Mouse (Mus musculus) forebrain, postnatal 0 days (tissue): ENCODE data around the gene Fam83f. TPM values are rescaled to one million over a fixed set of nuclear protein-coding genes. Genes with fewer than 3 reads are reported as not detected.
"Not testable (repeated sequence)": the region's sequence is repeated elsewhere in the genome, so short reads cannot be mapped to it uniquely, and the experiment has no call there.

ENCODE experiments used
- ATAC-seq: fragments of 200-750 bp; cut with Nextera tagmentation; 2 replicates; pipeline ENCODE4 v1.8.0; 2017; ENCODE audit warnings: mild to moderate bottlenecking, moderate library complexity
- DNase-seq: peaks from one replicate; pipeline ENCODE4 v3.0.0-alpha.2; 2015
- H3K27ac ChIP-seq: fragments of 300-500 bp; sonication (generic); 2 replicates; pipeline ENCODE4 v1.5.1; 2014; ENCODE audit warnings: low read depth, mild to moderate bottlenecking, antibody characterized with exemption, low read length, moderate library complexity, mixed read lengths
- H3K27me3 ChIP-seq: fragments of 300-500 bp; sonication (generic); 2 replicates; pipeline ENCODE4 v1.6.1; 2014; ENCODE audit warnings: mild to moderate bottlenecking, low read length, mixed read lengths; ENCODE audit not compliant: insufficient read depth
- H3K36me3 ChIP-seq: fragments of 300-500 bp; sonication (generic); 2 replicates; pipeline ENCODE4 v1.6.1; 2014; ENCODE audit warnings: mild to moderate bottlenecking, moderate library complexity; ENCODE audit not compliant: insufficient read depth
- H3K4me1 ChIP-seq: fragments of 300-500 bp; sonication (generic); 2 replicates; pipeline ENCODE4 v1.6.1; 2014; ENCODE audit warnings: antibody characterized with exemption; ENCODE audit not compliant: insufficient read depth
- H3K4me2 ChIP-seq: fragments of 300-500 bp; sonication (generic); 2 replicates; pipeline ENCODE4 v1.6.1; 2014; ENCODE audit warnings: low read depth, mild to moderate bottlenecking, moderate library complexity
- H3K4me3 ChIP-seq: fragments of 300-500 bp; sonication (generic); 2 replicates; pipeline ENCODE4 v1.5.1; 2014; ENCODE audit warnings: low read depth, low read length, mixed read lengths
- H3K9ac ChIP-seq: fragments of 300-500 bp; sonication (generic); 2 replicates; pipeline ENCODE4 v1.6.1; 2014; ENCODE audit warnings: mild to moderate bottlenecking
- H3K9me3 ChIP-seq: fragments of 300-500 bp; sonication (generic); 2 replicates; pipeline ENCODE4 v1.6.1; 2016; ENCODE audit warnings: low read length
- CTCF ChIP-seq: sonication (generic); IDR thresholded peaks from 2 replicates; pipeline ENCODE4 v1.5.1; 2016; ENCODE audit warnings: antibody characterized with exemption, control low read depth, low read depth
- WGBS: fragments of 180-500 bp; shearing (Covaris S2); extraction: QIAGEN DNeasy Blood & Tissue Kit; methylation state at CpG from one replicate; pipeline ENCODE4 v1.1.7; 2014; 5-methylcytosine and 5-hydroxymethylcytosine counted together
- polyA plus RNA-seq: library from polyadenylated mRNA; unstranded; fragments of >200 nt; fragmentation: Nextera tagmentation; extraction: Ambion mirVana; gene quantifications from 2 replicates; pipeline ENCODE4 v1.2.1, GENCODE M21; 2015
- total RNA-seq: library from RNA; depleted of rRNA; stranded (reverse); fragments of >200 nt; gene quantifications from 2 replicates; pipeline ENCODE4 v1.2.3, GENCODE M21; 2014

Gene Fam83f
- total and polyA plus RNA-seq, 2 experiments from 2014 or later, result 0.36 to 1.1 TPM

DNA sequence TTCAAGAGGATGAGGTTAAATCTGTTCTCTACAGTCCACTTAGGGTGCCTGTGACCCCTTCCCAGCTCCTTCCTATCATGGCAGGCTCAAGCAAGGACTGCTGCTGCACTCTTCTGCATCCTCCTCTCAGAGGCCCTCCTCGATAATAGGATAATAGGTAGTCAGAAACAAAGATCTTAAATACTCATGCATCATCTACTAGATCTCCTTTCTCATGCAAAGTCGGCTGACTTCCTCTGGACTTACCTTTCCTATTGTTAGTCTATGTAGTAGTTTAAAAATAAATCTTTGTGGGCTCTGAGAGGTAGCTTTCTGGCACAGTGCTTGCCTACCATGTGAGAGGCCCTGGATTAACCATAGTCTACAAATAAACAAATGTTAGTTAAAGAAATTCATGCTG is 57.8 kb downstream of the Fam83f start:
- 66% methylated on average over 2 of the region's 2 CpGs for WGBS
- no peak for DNase-seq
- TF ChIP-seq CTCF, result no peak
- Histone ChIP-seq H3K27ac (no peak overlapping the region), H3K9ac (no peak overlapping the region), H3K4me2 (no peak overlapping the region), H3K36me3 (no peaks in the 10 kb centered on the region), H3K27me3 (no peaks in the 10 kb centered on the region), H3K4me1 (no peaks in the 10 kb centered on the region), H3K9me3 (no peaks in the 10 kb centered on the region), H3K4me3 (no peak overlapping the region)
- ATAC-seq, result no peak

DNA sequence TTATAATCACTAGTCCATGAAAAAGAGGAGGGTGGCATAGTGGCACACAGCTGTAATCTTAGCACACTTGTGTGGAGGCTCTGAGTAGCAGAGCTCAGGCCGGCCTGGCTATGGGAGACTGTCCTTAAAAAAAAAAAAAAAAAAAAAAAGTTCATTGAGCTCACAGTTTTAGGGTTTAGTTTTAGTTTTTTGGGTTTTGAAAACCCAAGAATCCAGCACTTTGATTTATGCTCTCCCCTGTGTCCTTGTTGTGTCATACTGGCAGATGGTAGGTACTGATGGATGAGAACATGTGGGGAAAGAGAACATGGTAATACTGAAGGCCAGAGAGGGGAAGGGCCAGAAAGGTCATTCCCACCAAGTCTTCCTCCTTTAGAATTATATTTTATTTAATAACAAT is 59.4 kb downstream of the Fam83f start:
- no peak overlapping the region for H3K4me3 ChIP-seq
- H3K4me1 ChIP-seq, result no peaks in the 10 kb centered on the region
- no peaks in the 10 kb centered on the region for H3K27me3 ChIP-seq
- H3K9me3 ChIP-seq, result no peaks in the 10 kb centered on the region
- no peak overlapping the region for H3K9ac ChIP-seq
- WGBS, result 94% methylated on average over 1 of the region's 1 CpGs
- no peaks in the 10 kb centered on the region for H3K36me3 ChIP-seq
- DNase-seq (no peak), ATAC-seq (no peak)
- no peak overlapping the region for H3K4me2 ChIP-seq
- TF ChIP-seq CTCF, result no peak
- H3K27ac ChIP-seq, result no peak overlapping the region

DNA sequence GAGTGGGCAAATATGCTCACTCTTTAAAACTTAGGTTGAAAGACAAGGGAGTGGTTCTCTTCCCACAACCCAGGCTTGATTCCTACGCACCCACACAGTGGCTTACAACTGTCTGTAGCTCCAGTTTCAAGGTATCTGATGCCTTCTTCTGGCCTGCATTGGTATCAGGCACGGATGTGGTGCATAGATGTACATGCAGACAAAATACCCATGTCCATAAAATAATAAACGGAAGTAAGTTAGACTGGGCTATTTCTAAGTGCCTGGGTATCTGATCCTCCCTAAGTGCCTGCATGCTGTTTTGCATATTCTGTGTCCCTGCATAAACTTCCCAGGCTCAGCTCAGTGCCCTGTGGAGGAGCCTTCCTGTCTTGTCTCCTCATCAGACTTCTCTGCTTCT is 59.9 kb downstream of the Fam83f start:
- H3K27me3 ChIP-seq, result no peaks in the 10 kb centered on the region
- H3K36me3 ChIP-seq, result no peaks in the 10 kb centered on the region
- DNase-seq (no peak), ATAC-seq (no peak)
- no peak overlapping the region for H3K4me2 ChIP-seq
- TF ChIP-seq CTCF, result no peak
- H3K27ac ChIP-seq, result no peak overlapping the region
- no peaks in the 10 kb centered on the region for H3K9me3 ChIP-seq
- no peaks in the 10 kb centered on the region for H3K4me1 ChIP-seq
- H3K4me3 ChIP-seq, result no peak overlapping the region
- H3K9ac ChIP-seq, result no peak overlapping the region
- WGBS, result 87% methylated on average over 3 of the region's 3 CpGs

DNA sequence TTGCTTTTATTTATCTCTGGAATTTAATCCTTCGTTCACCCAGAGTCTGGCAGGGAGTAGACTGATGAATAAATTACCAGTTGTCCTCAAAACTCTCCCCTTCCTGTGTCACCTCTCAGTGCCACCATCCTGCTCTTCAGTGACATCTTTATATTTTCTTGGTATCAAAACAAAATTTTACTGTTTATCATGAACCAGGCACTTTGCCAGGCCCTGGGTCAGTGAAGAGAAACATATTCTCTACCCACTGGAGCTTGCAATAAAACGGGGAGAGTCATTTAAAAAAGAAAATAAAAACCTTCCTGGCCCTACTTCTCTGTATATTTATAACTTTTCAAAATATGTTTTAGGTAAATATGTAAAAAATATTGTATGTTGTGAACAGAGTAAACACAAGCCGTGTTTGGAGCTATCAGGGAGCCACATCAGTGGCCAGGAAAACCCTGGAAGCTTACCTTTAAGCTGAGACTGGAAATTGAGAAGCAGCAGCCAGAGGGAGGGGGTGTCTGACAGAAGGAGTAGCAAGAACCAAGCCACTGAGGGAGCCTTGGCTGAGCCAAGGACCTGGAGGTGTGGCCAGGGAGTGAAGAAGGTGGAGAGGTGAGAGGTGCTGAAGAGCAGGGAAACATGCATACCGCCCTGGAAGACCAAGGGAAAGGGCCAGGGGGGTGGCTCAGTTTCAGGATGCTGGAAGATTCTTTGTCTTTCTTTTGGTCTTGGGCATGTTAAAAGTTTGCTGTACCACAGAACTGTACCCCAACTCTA is 60.8 kb downstream of the Fam83f start:
- H3K27ac ChIP-seq, result no peak overlapping the region

DNA sequence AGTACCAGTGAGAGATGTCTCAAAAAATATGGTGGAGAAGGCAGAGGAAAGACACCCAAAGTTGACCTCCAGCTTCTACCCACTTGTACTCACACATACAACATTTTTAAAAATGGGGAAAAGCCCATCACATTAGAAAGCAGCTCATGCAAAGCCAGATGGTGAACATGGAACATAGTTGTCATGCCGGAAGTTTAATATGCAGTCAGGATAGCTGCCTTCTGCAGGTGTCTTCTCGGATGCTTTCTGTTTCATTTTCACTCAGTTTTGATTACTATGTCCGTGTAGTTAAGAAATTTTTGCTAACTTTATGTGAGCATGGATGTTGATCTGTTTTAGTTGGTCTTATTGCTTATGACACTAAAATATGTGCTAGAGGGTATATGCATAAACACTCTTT is 63.7 kb downstream of the Fam83f start:
- Histone ChIP-seq H3K4me2 (no peak overlapping the region), H3K36me3 (no peaks in the 10 kb centered on the region), H3K27ac (no peak overlapping the region), H3K27me3 (no peaks in the 10 kb centered on the region), H3K9me3 (no peaks in the 10 kb centered on the region), H3K4me1 (no peaks in the 10 kb centered on the region), H3K4me3 (no peak overlapping the region), H3K9ac (no peak overlapping the region)
- no peak for TF ChIP-seq CTCF
- WGBS, result 88% methylated on average over 3 of the region's 3 CpGs
- DNase-seq (no peak), ATAC-seq (no peak)

More for the DNA sequence above, 60.8 kb downstream of the Fam83f start:
- TF ChIP-seq CTCF, result no peak
- Histone ChIP-seq H3K9me3 (no peaks in the 10 kb centered on the region), H3K4me3 (no peak overlapping the region), H3K27me3 (no peaks in the 10 kb centered on the region), H3K4me1 (no peaks in the 10 kb centered on the region), H3K36me3 (no peaks in the 10 kb centered on the region), H3K9ac (no peak overlapping the region), H3K4me2 (no peak overlapping the region)
- no peak for DNase-seq
- no peak for ATAC-seq
- WGBS, result 38% methylated on average over 4 of the region's 4 CpGs

DNA sequence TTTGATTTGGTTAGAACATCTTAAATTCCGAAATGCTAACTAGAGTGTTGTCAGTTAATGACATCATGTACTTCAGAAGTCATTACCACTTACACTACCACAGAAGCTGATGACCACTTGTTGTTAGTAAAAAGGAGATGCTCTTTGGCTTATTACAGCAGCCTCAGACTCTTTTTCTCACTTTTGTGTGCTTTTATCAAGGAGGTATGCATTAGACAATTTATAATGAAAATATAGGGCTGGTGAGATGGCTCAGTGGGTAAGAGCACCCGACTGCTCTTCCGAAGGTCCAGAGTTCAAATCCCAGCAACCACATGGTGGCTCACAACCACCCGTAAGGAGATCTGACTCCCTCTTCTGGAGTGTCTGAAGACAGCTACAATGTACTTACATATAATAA is 64.1 kb downstream of the Fam83f start:
- not testable (repeated sequence) for ATAC-seq, H3K9ac ChIP-seq, H3K27ac ChIP-seq, H3K4me3 ChIP-seq, H3K4me1 ChIP-seq, H3K9me3 ChIP-seq, DNase-seq, H3K36me3 ChIP-seq, H3K27me3 ChIP-seq, H3K4me2 ChIP-seq
- 89% methylated on average over 3 of the region's 4 CpGs for WGBS

DNA sequence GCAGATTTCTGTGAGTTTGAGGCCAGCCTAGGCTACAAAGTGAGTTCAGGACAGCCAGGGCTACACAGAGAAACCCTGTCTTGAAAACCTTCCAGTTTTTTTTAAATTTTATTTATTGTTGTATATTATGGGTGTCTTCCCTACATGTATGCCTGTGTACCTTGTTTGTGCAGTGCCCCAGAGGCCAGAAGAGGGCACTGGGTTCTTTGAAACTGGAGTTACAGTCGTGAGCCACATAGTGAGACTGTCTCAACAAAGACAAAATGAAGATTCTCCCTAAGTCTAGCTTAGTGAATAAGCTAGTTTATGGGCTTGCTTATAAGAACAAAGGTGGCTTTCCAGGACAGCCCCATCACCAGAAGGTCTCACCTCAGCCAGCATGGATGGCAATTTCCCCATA is 64.9 kb downstream of the Fam83f start:
- WGBS, result 58% methylated on average over 1 of the region's 1 CpGs
- no peaks in the 10 kb centered on the region for H3K27me3 ChIP-seq
- DNase-seq (no peak), ATAC-seq (no peak)
- TF ChIP-seq CTCF, result peak; percentile 18; the same call in 1 of the 2 replicates
- H3K27ac ChIP-seq, result no peak overlapping the region
- H3K9ac ChIP-seq, result no peak overlapping the region
- no peaks in the 10 kb centered on the region for H3K9me3 ChIP-seq
- H3K36me3 ChIP-seq, result no peaks in the 10 kb centered on the region
- H3K4me2 ChIP-seq, result no peak overlapping the region
- H3K4me3 ChIP-seq, result no peak overlapping the region
- H3K4me1 ChIP-seq, result no peaks in the 10 kb centered on the region
